Mouse (Mus musculus) Patski (cell line): ENCODE results near the gene Ccm2. TPM values are rescaled to one million over a fixed set of nuclear protein-coding genes. Genes with fewer than 3 reads are reported as not detected.
A peak's percentile ranks its signal among the peaks of the same experiment; 100 is the strongest.

Source experiments
- ATAC-seq: fragments of 100-300 bp; one replicate; pipeline ENCODE4 v1.8.0; 2021
- CTCF ChIA-PET: fragments of 350-600 bp; sonication (Branson Sonifier 250); formaldehyde crosslinking; loops from one replicate; lab custom pipeline; 2022; ENCODE audit warnings: inconsistent platforms; lab: Charles Lee
- POLR2A ChIA-PET: fragments of 350-600 bp; sonication (Branson Sonifier 250); formaldehyde crosslinking; loops from one replicate; lab custom pipeline; 2022; ENCODE audit warnings: antibody characterized with exemption, inconsistent platforms; lab: Charles Lee
- DNase-seq: peaks from one replicate; pipeline ENCODE4 v3.0.0-alpha.2; 2011; ENCODE audit warnings: low read depth, low spot score
- H3K27me3 ChIP-seq: fragments of 371-371 bp; one replicate; pipeline ENCODE4 v1.5.1; 2021
- CTCF ChIP-seq: fragments of 100-300 bp; IDR thresholded peaks from one replicate; pipeline ENCODE4 v1.5.1; 2021
- in situ Hi-C: fragments of 300-500 bp; cut with MboI; formaldehyde crosslinking; loops from 3 replicates; pipeline ENCODE4 v1.11.1; 2018; ENCODE audit warnings: low pct_unique_long_range_greater_than_20kb, mixed read lengths
- polyA plus RNA-seq: library from polyadenylated mRNA; unstranded; gene quantifications from one replicate; pipeline ENCODE4 v1.2.3, GENCODE M21; 2021

Gene Ccm2
- polyA plus RNA-seq, 1 experiment from 2014 or later = 60.9 TPM

- H3K27me3 ChIP-seq = no peaks in the 10 kb centered on the region
- no peak for DNase-seq
- in situ Hi-C loops = no loop called here
- ATAC-seq = no peak
- CTCF ChIA-PET = interaction anchor here (0.8 to 1.2 kb wide), 2 partner anchors 9 to 18 kb away, joined by 3 read pairs; no protein-coding TSS in a partner anchor
- POLR2A ChIA-PET = interaction anchor here (0.6 to 1.6 kb wide), 3 partner anchors 18 to 155 kb away, joined by 3 to 6 read pairs (median 4); partner anchors contain the start of gene Nacad
- no peak for TF ChIP-seq CTCF
These were observed 78.1 kb downstream of the Ccm2 start for GRCm38 (mm10) chr11:6624619-6625382.

GRCm38 (mm10) chr11:6625478-6626387 lies 79.0 kb downstream of the Ccm2 start, which contains the start of gene Tbrg4:
Gene Tbrg4, minus strand, starts transcription at chr11:6626067.
- no peak for TF ChIP-seq CTCF
- in situ Hi-C loops = no loop called here
- no peaks in the 10 kb centered on the region for H3K27me3 ChIP-seq
- ATAC-seq = peak; percentile 89
- DNase-seq = peak; percentile 61
- ChIA-PET POLR2A (interaction anchor here (0.6 to 1.6 kb wide), 2 partner anchors 19 to 156 kb away, joined by 4 to 6 read pairs; partner anchors contain the start of gene Nacad), CTCF (no interaction called here)

- ATAC-seq (no peak), DNase-seq (no peak)
- in situ Hi-C loops = no loop called here
- no peaks in the 10 kb centered on the region for H3K27me3 ChIP-seq
- ChIA-PET POLR2A (interaction anchor here (1.0 kb wide), 1 partner anchor 62 kb away, joined by 3 read pairs; no protein-coding TSS in a partner anchor), CTCF (no interaction called here)
- no peak for TF ChIP-seq CTCF
These were observed 79.7 kb downstream of the Ccm2 start for GRCm38 (mm10) chr11:6626388-6626772.

GRCm38 (mm10) chr11:6627731-6628130 lies 81.0 kb downstream of the Ccm2 start:
- in situ Hi-C loops = no loop called here
- TF ChIP-seq CTCF = no peak
- POLR2A ChIA-PET = interaction anchor here (1.4 kb wide), 1 partner anchor 11 kb away, joined by 5 read pairs; no protein-coding TSS in a partner anchor
- CTCF ChIA-PET = interaction anchor here (0.9 to 2.2 kb wide), 3 partner anchors 10 to 99 kb away, joined by 3 to 6 read pairs (median 5); no protein-coding TSS in a partner anchor
- DNase-seq (no peak), ATAC-seq (no peak)
- H3K27me3 ChIP-seq = no peaks in the 10 kb centered on the region

- in situ Hi-C loops = no loop called here
- no peak for DNase-seq
- ChIA-PET POLR2A (interaction anchor here (1.4 kb wide), 1 partner anchor 12 kb away, joined by 5 read pairs; no protein-coding TSS in a partner anchor), CTCF (interaction anchor here (0.9 to 2.2 kb wide), 3 partner anchors 11 to 100 kb away, joined by 3 to 6 read pairs (median 5); no protein-coding TSS in a partner anchor)
- ATAC-seq = peak; percentile 76
- no peak for TF ChIP-seq CTCF
- no peaks in the 10 kb centered on the region for H3K27me3 ChIP-seq
These were observed 81.9 kb downstream of the Ccm2 start for GRCm38 (mm10) chr11:6628568-6628967.

- DNase-seq = no peak
These were observed 83.0 kb downstream of the Ccm2 start for GRCm38 (mm10) chr11:6629655-6630054.

GRCm38 (mm10) chr11:6636150-6636549 lies 89.5 kb downstream of the Ccm2 start:
- in situ Hi-C loops = no loop called here
- ATAC-seq (no peak), DNase-seq (no peak)
- H3K27me3 ChIP-seq = no peaks in the 10 kb centered on the region
- TF ChIP-seq CTCF = no peak
- ChIA-PET POLR2A (no interaction called here), CTCF (no interaction called here)

More at GRCm38 (mm10) chr11:6629655-6630054, 83.0 kb downstream of the Ccm2 start:
- H3K27me3 ChIP-seq = no peaks in the 10 kb centered on the region
- CTCF ChIA-PET = interaction anchor here (1.0 to 1.1 kb wide), 2 partner anchors 61 to 80 kb away, joined by 3 read pairs; no protein-coding TSS in a partner anchor
- ATAC-seq = no peak
- in situ Hi-C loops = no loop called here
- peak; percentile 56 for TF ChIP-seq CTCF
- POLR2A ChIA-PET = no interaction called here

GRCm38 (mm10) chr11:6638537-6638936 lies 91.8 kb downstream of the Ccm2 start, which contains the start of gene Wap:
Gene Wap, minus strand, starts transcription at chr11:6638637.
- CTCF ChIA-PET = no interaction called here
- H3K27me3 ChIP-seq = no peaks in the 10 kb centered on the region
- in situ Hi-C loops = no loop called here
- no peak for TF ChIP-seq CTCF
- POLR2A ChIA-PET = no interaction called here
- ATAC-seq (no peak), DNase-seq (no peak)

- no peak for TF ChIP-seq CTCF
- H3K27me3 ChIP-seq = no peaks in the 10 kb centered on the region
- in situ Hi-C loops = no loop called here
- ATAC-seq (no peak), DNase-seq (no peak)
- ChIA-PET CTCF (no interaction called here), POLR2A (no interaction called here)
These were observed 92.4 kb downstream of the Ccm2 start for GRCm38 (mm10) chr11:6639072-6639471.

GRCm38 (mm10) chr11:6644566-6644965 lies 97.9 kb downstream of the Ccm2 start:
- TF ChIP-seq CTCF = no peak
- no peaks in the 10 kb centered on the region for H3K27me3 ChIP-seq
- ChIA-PET POLR2A (no interaction called here), CTCF (no interaction called here)
- ATAC-seq = no peak
- in situ Hi-C loops = no loop called here
- no peak for DNase-seq

Other genes with a start within 250 kb of the Ccm2 start
- gene Zmiz2, start 157.8 kb upstream of the Ccm2 start, polyA plus RNA-seq = 46.9 TPM
- gene Ppia, start 131.4 kb upstream of the Ccm2 start, polyA plus RNA-seq = 3,491 TPM
- gene H2afv, start 102.4 kb upstream of the Ccm2 start, polyA plus RNA-seq = 147 TPM
- gene Purb, start 71.0 kb upstream of the Ccm2 start, polyA plus RNA-seq = 49.1 TPM
- 0.06 TPM for gene Myo1g, start 25.9 kb upstream of the Ccm2 start, polyA plus RNA-seq
- 20.0 TPM for gene Nacad, start 59.2 kb downstream of the Ccm2 start, polyA plus RNA-seq
- gene Tbrg4, start 79.2 kb downstream of the Ccm2 start, polyA plus RNA-seq = 64.3 TPM
- not detected for gene Wap, start 91.8 kb downstream of the Ccm2 start, polyA plus RNA-seq
- gene Ramp3, start 111.6 kb downstream of the Ccm2 start, polyA plus RNA-seq = 21.6 TPM